Mouse (Mus musculus): ENCODE data around the gene Pip4k2a. TPM values are rescaled to one million over a fixed set of nuclear protein-coding genes. Genes with fewer than 3 reads are reported as not detected.

Gene Pip4k2a
- total and polyA plus RNA-seq, 3 experiments, result 4.3 to 7.6 (median 6.5) TPM

DNA sequence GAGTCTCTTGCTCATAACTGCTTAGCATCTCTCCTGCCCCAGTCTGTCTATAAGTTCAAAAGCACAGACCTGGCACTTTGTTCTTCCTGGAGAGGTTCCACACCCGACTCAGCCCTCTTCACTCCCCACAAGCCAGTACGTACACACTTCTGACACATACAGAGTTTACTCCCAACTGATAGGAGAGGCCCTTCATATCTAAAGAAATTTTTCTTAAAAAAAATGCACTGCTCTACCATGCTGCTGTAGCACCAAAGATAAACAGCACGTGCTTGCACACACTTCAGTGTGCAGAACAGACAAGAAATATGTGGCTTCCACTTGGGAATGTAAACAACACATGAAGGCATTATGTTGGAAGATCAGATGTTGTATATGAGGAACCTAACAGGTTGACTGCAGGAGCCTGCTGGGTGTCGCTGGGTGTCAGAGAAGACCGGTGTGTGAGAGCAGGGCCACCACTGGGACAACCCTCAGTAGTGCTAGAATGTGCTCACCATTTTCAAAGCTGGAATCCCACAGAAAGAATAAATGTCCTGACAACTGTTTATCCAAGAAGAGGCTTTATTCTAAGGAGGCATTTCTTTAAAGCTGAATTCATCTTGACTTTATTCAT is 28.8 kb downstream of the Pip4k2a start:
- Histone ChIP-seq H3K9ac (ENCODE audit: low read depth, low read length) (no peak overlapping the region), H3K79me2 (replicated peaks; ENCODE audit: control insufficient read depth, insufficient read depth, low read length) (peaks cover 4% of the 10 kb centered on the region; the same call in 1 of the 2 replicates), H3K4me3 (no peak overlapping the region), H3K4me1 (ENCODE audit: control insufficient read depth, insufficient read depth, low read length) (peaks cover 1% of the 10 kb centered on the region), H3K27ac (no peak overlapping the region), H3K27me3 (ENCODE audit: control insufficient read depth, insufficient read depth, low read length) (no peaks in the 10 kb centered on the region), H3K36me3 (ENCODE audit: control insufficient read depth, insufficient read depth, low read length) (no peaks in the 10 kb centered on the region)
- intact Hi-C loops (cut with DNase I), result no loop called here
- TF ChIP-seq EP300 (IDR thresholded peaks at IDR 0.05; ENCODE audit: insufficient read depth, low read depth, low read length), result no peak
- TF ChIP-seq POLR2A (IDR thresholded peaks at IDR 0.05; ENCODE audit: insufficient read depth, low read depth, low read length), result no peak
- no peak for TF ChIP-seq CTCF (IDR thresholded peaks at IDR 0.05)
- DNase-seq, result no peak
- 75% methylated on average over 5 of the region's 5 CpGs for WGBS

DNA sequence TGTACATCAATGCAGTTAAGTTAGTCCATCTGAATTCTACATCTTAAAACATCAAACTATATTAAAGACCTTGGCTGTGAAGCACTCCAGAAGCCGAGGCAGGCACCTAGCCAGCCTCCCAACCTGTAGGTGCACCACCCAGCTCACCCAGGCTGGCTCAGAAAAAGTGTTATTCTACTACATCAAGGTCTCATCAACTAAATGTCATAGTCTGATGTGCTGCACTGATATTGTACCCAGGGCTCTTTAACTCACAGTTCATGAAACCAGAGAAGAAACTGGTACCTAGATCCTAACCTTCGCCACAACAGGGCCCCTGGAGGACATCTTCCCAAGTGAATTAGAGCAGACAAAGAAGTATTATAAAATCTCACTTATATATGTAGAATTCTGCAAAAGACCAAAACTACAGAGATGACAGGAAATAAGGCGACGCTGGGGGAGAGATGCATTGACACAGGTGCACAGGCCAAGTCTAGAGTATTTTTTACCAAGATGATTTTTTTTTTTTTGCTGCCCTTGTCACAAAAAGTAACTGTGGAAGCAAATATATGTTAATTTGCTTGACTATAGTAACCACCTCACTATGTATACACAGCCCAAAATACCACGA is 30.4 kb downstream of the Pip4k2a start:
- no peak for DNase-seq
- intact Hi-C loops (cut with DNase I), result no loop called here
- WGBS, result 91% methylated on average over 5 of the region's 5 CpGs
- Histone ChIP-seq H3K9ac (ENCODE audit: low read depth, low read length) (no peak overlapping the region), H3K36me3 (ENCODE audit: control insufficient read depth, insufficient read depth, low read length) (no peaks in the 10 kb centered on the region), H3K4me3 (no peak overlapping the region), H3K79me2 (replicated peaks; ENCODE audit: control insufficient read depth, insufficient read depth, low read length) (peaks cover 4% of the 10 kb centered on the region; the same call in 1 of the 2 replicates), H3K27ac (no peak overlapping the region), H3K4me1 (ENCODE audit: control insufficient read depth, insufficient read depth, low read length) (peaks cover 4% of the 10 kb centered on the region), H3K27me3 (ENCODE audit: control insufficient read depth, insufficient read depth, low read length) (no peaks in the 10 kb centered on the region)
- no peak for TF ChIP-seq EP300 (IDR thresholded peaks at IDR 0.05; ENCODE audit: insufficient read depth, low read depth, low read length)
- TF ChIP-seq POLR2A (IDR thresholded peaks at IDR 0.05; ENCODE audit: insufficient read depth, low read depth, low read length), result no peak
- TF ChIP-seq CTCF (IDR thresholded peaks at IDR 0.05), result no peak

DNA sequence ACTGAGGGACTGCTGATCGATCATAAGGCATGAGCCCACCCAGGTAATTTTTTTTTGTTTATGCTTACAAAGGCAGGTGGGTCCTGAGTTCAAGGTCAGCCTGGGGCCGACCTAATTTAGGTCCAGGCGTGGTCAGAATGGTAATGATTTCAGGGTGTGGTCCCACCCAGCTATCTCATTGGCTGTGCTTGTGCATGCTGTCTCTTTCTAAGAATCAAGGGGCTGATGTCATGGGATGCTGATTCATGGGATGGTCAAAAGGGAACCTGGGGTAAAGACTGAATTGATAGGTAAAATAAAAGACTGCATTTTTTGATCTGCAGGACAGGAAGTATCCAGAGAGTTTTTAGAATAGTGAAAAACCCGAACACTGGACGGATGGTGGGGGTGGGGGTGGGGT is 31.4 kb downstream of the Pip4k2a start:
- Histone ChIP-seq H3K79me2 (replicated peaks; ENCODE audit: control insufficient read depth, insufficient read depth, low read length) (peaks cover 4% of the 10 kb centered on the region; the same call in 1 of the 2 replicates), H3K27me3 (ENCODE audit: control insufficient read depth, insufficient read depth, low read length) (no peaks in the 10 kb centered on the region), H3K9ac (ENCODE audit: low read depth, low read length) (no peak overlapping the region), H3K36me3 (ENCODE audit: control insufficient read depth, insufficient read depth, low read length) (no peaks in the 10 kb centered on the region), H3K4me1 (ENCODE audit: control insufficient read depth, insufficient read depth, low read length) (peaks cover 6% of the 10 kb centered on the region), H3K27ac (no peak overlapping the region), H3K4me3 (no peak overlapping the region)
- no peak for DNase-seq
- intact Hi-C loops (cut with DNase I), result no loop called here
- TF ChIP-seq POLR2A (IDR thresholded peaks at IDR 0.05; ENCODE audit: insufficient read depth, low read depth, low read length), result no peak
- no peak for TF ChIP-seq EP300 (IDR thresholded peaks at IDR 0.05; ENCODE audit: insufficient read depth, low read depth, low read length)
- TF ChIP-seq CTCF (IDR thresholded peaks at IDR 0.05), result no peak
- 93% methylated on average over 5 of the region's 5 CpGs for WGBS

DNA sequence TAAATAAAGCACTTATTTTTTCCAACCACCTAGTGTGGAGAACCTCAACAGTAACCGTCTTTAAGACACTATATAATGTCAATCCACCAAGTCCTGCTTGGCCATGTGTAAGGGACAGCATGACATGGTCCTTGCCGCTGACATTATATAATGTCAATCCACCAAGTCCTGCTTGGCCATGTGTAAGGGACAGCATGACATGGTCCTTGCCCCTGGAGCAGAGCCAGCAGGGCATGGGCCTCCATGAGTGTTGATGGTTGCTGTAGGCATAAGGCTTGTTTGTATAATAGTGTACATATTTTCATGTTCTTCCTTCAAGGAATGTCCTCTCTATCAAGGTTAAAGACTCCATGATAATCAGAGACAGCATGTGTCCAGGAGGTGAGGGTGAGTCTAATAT is 32.0 kb downstream of the Pip4k2a start:
- H3K4me3 ChIP-seq, result no peak overlapping the region
- no peak for TF ChIP-seq POLR2A (IDR thresholded peaks at IDR 0.05; ENCODE audit: insufficient read depth, low read depth, low read length)
- no peak for TF ChIP-seq EP300 (IDR thresholded peaks at IDR 0.05; ENCODE audit: insufficient read depth, low read depth, low read length)
- no peak for TF ChIP-seq CTCF (IDR thresholded peaks at IDR 0.05)
- no peaks in the 10 kb centered on the region for H3K27me3 ChIP-seq (ENCODE audit: control insufficient read depth, insufficient read depth, low read length)
- DNase-seq, result no peak
- WGBS, result 98% methylated on average over 2 of the region's 2 CpGs
- peaks cover 4% of the 10 kb centered on the region; the same call in 1 of the 2 replicates for H3K79me2 ChIP-seq (replicated peaks; ENCODE audit: control insufficient read depth, insufficient read depth, low read length)
- no peak overlapping the region for H3K27ac ChIP-seq
- intact Hi-C loops (cut with DNase I), result no loop called here
- H3K4me1 ChIP-seq (ENCODE audit: control insufficient read depth, insufficient read depth, low read length), result peaks cover 6% of the 10 kb centered on the region
- H3K36me3 ChIP-seq (ENCODE audit: control insufficient read depth, insufficient read depth, low read length), result no peaks in the 10 kb centered on the region
- no peak overlapping the region for H3K9ac ChIP-seq (ENCODE audit: low read depth, low read length)

DNA sequence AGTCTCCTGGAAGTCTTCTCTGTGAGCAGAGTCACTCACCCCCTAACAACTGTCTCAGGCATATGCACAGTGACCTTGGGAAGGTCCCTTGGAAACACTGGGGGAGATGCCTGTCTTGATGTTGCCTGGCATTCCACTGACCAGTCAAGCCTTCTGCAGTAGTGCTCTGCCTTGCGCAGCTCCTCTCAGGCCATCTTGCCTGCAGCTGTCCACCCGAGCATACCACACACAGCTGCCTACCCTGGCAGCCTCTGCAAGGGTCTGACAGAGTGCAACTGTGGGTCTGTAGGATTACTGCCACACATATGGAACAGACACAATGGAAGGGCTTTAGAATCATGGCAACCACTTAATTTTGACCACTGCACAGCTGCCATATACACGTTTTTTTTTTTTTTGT is 32.8 kb downstream of the Pip4k2a start:
- H3K4me1 ChIP-seq (ENCODE audit: control insufficient read depth, insufficient read depth, low read length), result peaks cover 6% of the 10 kb centered on the region
- no peaks in the 10 kb centered on the region for H3K27me3 ChIP-seq (ENCODE audit: control insufficient read depth, insufficient read depth, low read length)
- no peak overlapping the region for H3K9ac ChIP-seq (ENCODE audit: low read depth, low read length)
- H3K36me3 ChIP-seq (ENCODE audit: control insufficient read depth, insufficient read depth, low read length), result no peaks in the 10 kb centered on the region
- DNase-seq, result no peak
- H3K27ac ChIP-seq, result no peak overlapping the region
- peaks cover 4% of the 10 kb centered on the region; the same call in 1 of the 2 replicates for H3K79me2 ChIP-seq (replicated peaks; ENCODE audit: control insufficient read depth, insufficient read depth, low read length)
- TF ChIP-seq EP300 (IDR thresholded peaks at IDR 0.05; ENCODE audit: insufficient read depth, low read depth, low read length) (no peak), CTCF (IDR thresholded peaks at IDR 0.05) (no peak), POLR2A (IDR thresholded peaks at IDR 0.05; ENCODE audit: insufficient read depth, low read depth, low read length) (no peak)
- 87% methylated on average over 3 of the region's 3 CpGs for WGBS
- H3K4me3 ChIP-seq, result no peak overlapping the region
- intact Hi-C loops (cut with DNase I), result no loop called here

Data from heart, adult 2 months (tissue).